Mouse (Mus musculus) liver, adult 2 months (tissue): ENCODE results near the gene Kalrn. TPM values are rescaled to one million over a fixed set of nuclear protein-coding genes. Genes with fewer than 3 reads are reported as not detected.

ENCODE experiments used
- DNase-seq: peaks from one replicate; pipeline ENCODE4 v3.0.0-alpha.2; 2011; ENCODE audit warnings: low read depth, low spot score; ENCODE audit errors: extremely low read depth
- H3K27ac ChIP-seq: fragments of 200-500 bp; replicated peaks from 2 replicates; pipeline ENCODE4 v1.5.1; 2012; ENCODE audit warnings: low read depth, mild to moderate bottlenecking, control low read depth, inconsistent platforms, low read length; ENCODE audit not compliant: insufficient read depth
- H3K27me3 ChIP-seq: fragments of 200-500 bp; 2 replicates; pipeline ENCODE4 v1.6.1; 2012; ENCODE audit warnings: mild to moderate bottlenecking, moderate library complexity, low read length, inconsistent platforms; ENCODE audit not compliant: control insufficient read depth, insufficient read depth
- H3K36me3 ChIP-seq: fragments of 200-500 bp; 2 replicates; pipeline ENCODE4 v1.6.1; 2012; ENCODE audit warnings: low read length, inconsistent platforms; ENCODE audit not compliant: control insufficient read depth, insufficient read depth
- H3K4me1 ChIP-seq: fragments of 200-500 bp; 2 replicates; pipeline ENCODE4 v1.6.1; 2011; ENCODE audit warnings: low read length; ENCODE audit not compliant: control insufficient read depth, insufficient read depth
- H3K4me3 ChIP-seq: fragments of 200-500 bp; 2 replicates; pipeline ENCODE4 v1.5.1; 2011; ENCODE audit warnings: low read depth, mild to moderate bottlenecking, control low read depth, low read length, moderate library complexity; ENCODE audit not compliant: insufficient read depth
- H3K79me2 ChIP-seq: fragments of 200-500 bp; 2 replicates; pipeline ENCODE4 v1.6.1; 2012; ENCODE audit warnings: inconsistent platforms, mild to moderate bottlenecking, low read length, moderate library complexity; ENCODE audit not compliant: control insufficient read depth, insufficient read depth
- H3K9ac ChIP-seq: fragments of 200-500 bp; 2 replicates; pipeline ENCODE4 v1.6.1; 2012; ENCODE audit warnings: low read depth, mild to moderate bottlenecking, control low read depth, inconsistent platforms, low read length
- CTCF ChIP-seq: fragments of 200-500 bp; IDR thresholded peaks from 2 replicates; pipeline ENCODE4 v1.5.1; 2011; ENCODE audit warnings: low read depth, low read length, control low read depth
- POLR2A ChIP-seq: fragments of 200-500 bp; IDR thresholded peaks from 2 replicates; pipeline ENCODE4 v1.6.1; 2011; ENCODE audit warnings: low read length, control low read depth; ENCODE audit not compliant: insufficient read depth; ENCODE audit errors: extremely low read depth
- WGBS: fragments of 180-500 bp; shearing (Covaris S2); methylation state at CpG from one replicate; pipeline ENCODE4 v1.1.7; 2018; 5-methylcytosine and 5-hydroxymethylcytosine counted together
- polyA plus RNA-seq: library from polyadenylated mRNA; depleted of rRNA; stranded (reverse); fragments of >200 nt; gene quantifications from 2 replicates; pipeline ENCODE4 v1.2.3, GENCODE M21; 2012
- total RNA-seq: library from RNA; depleted of rRNA; stranded (reverse); fragments of >200 nt; gene quantifications from 2 replicates; pipeline ENCODE4 v1.2.3, GENCODE M21; 2014

Gene Kalrn
- total and polyA plus RNA-seq, 2 experiments = 14.0 to 34.8 TPM

GRCm38 (mm10) chr16:34254646-34255022, 318.7 kb downstream of the Kalrn start:
- no peak for DNase-seq
- Histone ChIP-seq H3K27ac (no peak overlapping the region), H3K4me1 (no peaks in the 10 kb centered on the region), H3K4me3 (no peak overlapping the region), H3K9ac (no peak overlapping the region), H3K36me3 (no peaks in the 10 kb centered on the region), H3K79me2 (no peaks in the 10 kb centered on the region), H3K27me3 (no peaks in the 10 kb centered on the region)
- 64% methylated on average over 2 of the region's 2 CpGs for WGBS
- TF ChIP-seq POLR2A = no peak
- TF ChIP-seq CTCF = no peak

- no peaks in the 10 kb centered on the region for H3K4me1 ChIP-seq
- no peaks in the 10 kb centered on the region for H3K27me3 ChIP-seq
- TF ChIP-seq POLR2A (no peak), CTCF (no peak)
- no peak overlapping the region for H3K9ac ChIP-seq
- WGBS = 70% methylated on average over 4 of the region's 4 CpGs
- no peaks in the 10 kb centered on the region for H3K36me3 ChIP-seq
- no peaks in the 10 kb centered on the region for H3K79me2 ChIP-seq
- DNase-seq = no peak
- no peak overlapping the region for H3K4me3 ChIP-seq
- no peak overlapping the region for H3K27ac ChIP-seq
Observed at GRCm38 (mm10) chr16:34254002-34254645, 319.2 kb downstream of the Kalrn start.

- no peak for TF ChIP-seq CTCF
- no peak for TF ChIP-seq POLR2A
- H3K4me1 ChIP-seq = no peaks in the 10 kb centered on the region
- no peaks in the 10 kb centered on the region for H3K79me2 ChIP-seq
- H3K27ac ChIP-seq = no peak overlapping the region
- no peak overlapping the region for H3K4me3 ChIP-seq
- WGBS = 92% methylated on average over 3 of the region's 3 CpGs
- no peak overlapping the region for H3K9ac ChIP-seq
- no peaks in the 10 kb centered on the region for H3K27me3 ChIP-seq
- H3K36me3 ChIP-seq = no peaks in the 10 kb centered on the region
- DNase-seq = no peak
Observed at GRCm38 (mm10) chr16:34252670-34253069, 320.7 kb downstream of the Kalrn start.

GRCm38 (mm10) chr16:34248256-34248655, 325.1 kb downstream of the Kalrn start:
- Histone ChIP-seq H3K9ac (no peak overlapping the region), H3K79me2 (no peaks in the 10 kb centered on the region), H3K4me3 (no peak overlapping the region), H3K36me3 (no peaks in the 10 kb centered on the region), H3K4me1 (no peaks in the 10 kb centered on the region), H3K27me3 (no peaks in the 10 kb centered on the region), H3K27ac (no peak overlapping the region)
- DNase-seq = no peak
- no peak for TF ChIP-seq CTCF
- TF ChIP-seq POLR2A = no peak
- WGBS = 75% methylated on average over 4 of the region's 4 CpGs

GRCm38 (mm10) chr16:34241936-34242729, 331.2 kb downstream of the Kalrn start:
- no peak overlapping the region for H3K27ac ChIP-seq
- TF ChIP-seq CTCF (no peak), POLR2A (no peak)
- DNase-seq = no peak
- 96% methylated on average over 16 of the region's 16 CpGs for WGBS
- no peak overlapping the region for H3K9ac ChIP-seq
- no peaks in the 10 kb centered on the region for H3K79me2 ChIP-seq
- H3K4me3 ChIP-seq = no peak overlapping the region
- no peaks in the 10 kb centered on the region for H3K36me3 ChIP-seq
- H3K27me3 ChIP-seq = no peaks in the 10 kb centered on the region
- H3K4me1 ChIP-seq = no peaks in the 10 kb centered on the region

- H3K27ac ChIP-seq = no peak overlapping the region
- H3K4me1 ChIP-seq = no peaks in the 10 kb centered on the region
- no peak overlapping the region for H3K9ac ChIP-seq
- no peaks in the 10 kb centered on the region for H3K27me3 ChIP-seq
- no peaks in the 10 kb centered on the region for H3K79me2 ChIP-seq
- TF ChIP-seq POLR2A (no peak), CTCF (no peak)
- no peak for DNase-seq
- H3K36me3 ChIP-seq = no peaks in the 10 kb centered on the region
- WGBS = 87% methylated on average over 4 of the region's 4 CpGs
- no peak overlapping the region for H3K4me3 ChIP-seq
Observed at GRCm38 (mm10) chr16:34239618-34240017, 333.7 kb downstream of the Kalrn start.
